Mouse (Mus musculus) urinary bladder, postnatal 10 days (tissue): ENCODE results near the gene Brsk1.
A peak's percentile ranks its signal among the peaks of the same experiment; 100 is the strongest.

Experiments used
- DNase-seq: peaks from one replicate; pipeline ENCODE4 v3.0.0; 2022; ENCODE audit warnings: low spot score

Gene Brsk1

DNA sequence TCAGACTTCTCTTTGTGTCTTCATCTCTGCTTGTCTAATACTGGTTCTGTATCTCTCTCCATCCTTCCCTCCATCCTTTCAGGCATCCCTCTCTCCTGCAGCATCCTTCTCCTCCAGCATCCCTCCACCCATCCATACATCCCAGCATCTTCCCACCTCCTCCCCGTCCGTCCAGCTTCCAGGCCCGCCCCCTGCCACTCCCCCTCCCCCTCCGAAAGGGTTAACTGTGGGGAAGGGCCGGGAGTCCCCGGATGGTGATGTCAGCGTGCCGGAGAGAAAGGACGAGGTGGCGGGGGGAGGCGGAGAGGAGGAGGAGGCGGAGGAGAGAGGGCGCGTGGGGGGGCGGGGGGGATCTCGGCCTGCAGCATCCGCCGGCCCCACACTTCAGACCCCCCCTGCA, at the start of gene Brsk1:
TSS of gene Brsk1 (plus strand) at position 218 of the 400 bp plus-strand sequence.
- DNase-seq: peak; percentile 34

DNA sequence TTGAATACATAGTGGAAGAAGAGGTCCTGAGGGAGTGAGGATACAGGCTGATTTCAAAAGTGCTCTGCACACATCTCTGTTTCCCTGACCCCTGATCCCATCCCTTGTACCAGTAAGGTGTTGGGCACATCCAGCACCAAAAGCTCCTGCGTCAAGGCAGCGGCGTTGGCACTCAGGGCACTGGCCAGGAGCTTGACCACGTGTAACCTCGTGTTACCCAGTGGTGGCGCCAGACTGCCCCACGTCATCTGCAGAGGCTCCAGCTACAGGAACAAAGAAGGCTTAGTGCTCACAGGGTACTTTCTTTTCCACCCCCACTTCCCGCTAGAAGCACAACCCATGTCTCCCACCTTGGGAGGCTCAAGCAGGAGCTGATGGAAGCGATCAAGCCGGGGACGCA, 49.2 kb upstream of the Brsk1 start:
- no peak for DNase-seq

DNA sequence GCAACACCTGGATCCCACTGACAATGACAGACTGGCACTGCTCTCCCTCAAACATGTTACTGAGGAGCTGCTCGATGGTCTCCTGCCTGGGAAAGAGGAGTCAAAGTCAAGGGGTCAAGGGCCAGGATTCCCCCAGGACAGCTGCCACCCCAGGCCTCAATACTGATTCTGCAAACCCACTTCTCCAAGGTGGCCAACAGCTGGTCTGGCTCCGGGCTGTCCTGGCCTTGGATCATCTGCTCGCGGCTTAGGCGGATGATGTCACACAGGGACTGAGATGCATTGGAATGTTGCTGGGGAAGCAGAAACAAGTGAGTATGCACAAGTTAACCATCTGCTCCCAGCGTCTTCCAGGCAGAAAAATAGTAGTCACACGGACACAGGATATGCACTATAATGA, 48.4 kb upstream of the Brsk1 start:
- DNase-seq: no peak

DNA sequence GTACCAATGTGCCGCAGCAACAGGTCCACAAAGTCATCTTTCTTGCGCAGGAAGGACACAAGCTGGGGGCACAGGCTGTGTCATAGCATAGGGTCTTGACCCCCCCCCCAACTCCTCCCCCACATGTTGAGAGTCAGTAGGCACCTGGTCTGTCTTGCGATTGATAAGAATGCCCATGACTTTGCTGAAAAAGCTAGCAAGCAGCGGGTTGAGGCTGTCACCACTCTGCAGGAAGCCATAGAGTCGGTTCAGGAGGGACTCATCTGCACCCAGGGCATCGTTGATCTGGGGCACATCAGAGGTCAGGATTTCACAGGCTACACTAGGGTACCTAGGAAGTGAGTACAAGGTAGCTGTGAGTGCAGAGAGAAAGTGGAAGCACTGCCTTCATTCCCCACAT, 47.2 kb upstream of the Brsk1 start:
- no peak for DNase-seq

DNA sequence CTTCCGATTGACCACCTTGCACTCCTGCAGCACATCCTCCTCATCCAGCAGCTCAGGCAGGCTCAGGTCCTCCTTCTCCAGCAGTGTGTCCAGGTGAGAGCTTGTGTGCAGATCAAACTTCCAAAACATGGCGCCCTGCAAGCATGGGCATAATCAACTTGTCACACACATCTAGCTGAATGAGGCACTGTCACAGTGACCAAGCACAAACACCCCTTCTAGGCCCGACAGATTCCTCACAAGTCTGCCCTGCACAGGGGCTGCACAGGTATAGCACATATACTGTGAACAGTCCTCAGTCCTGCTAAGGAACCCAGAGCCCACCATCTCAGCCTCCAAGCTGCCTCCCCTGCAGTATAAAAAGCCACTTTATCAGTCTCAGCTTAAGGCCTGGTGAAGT, 43.6 kb upstream of the Brsk1 start:
- DNase-seq: no peak

DNA sequence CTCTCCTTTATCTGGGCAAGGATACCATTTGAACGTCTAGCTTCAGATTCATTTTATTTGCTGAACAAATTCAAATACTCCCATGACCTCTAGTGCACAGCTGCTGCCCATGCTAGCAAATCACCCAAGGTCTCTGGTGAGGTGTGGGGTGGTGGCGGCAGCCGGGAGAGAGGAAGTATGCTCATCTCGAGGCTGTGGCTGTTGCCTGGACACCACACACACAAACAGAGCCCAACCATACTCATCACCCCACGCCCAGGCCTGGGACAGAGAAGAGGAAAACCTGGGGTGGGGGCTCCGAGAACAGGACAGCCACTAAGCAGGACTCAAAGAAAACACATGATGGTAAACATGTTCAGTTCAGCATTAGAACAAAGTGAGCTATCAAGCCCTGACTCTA, 43.1 kb upstream of the Brsk1 start:
- DNase-seq: no peak

DNA sequence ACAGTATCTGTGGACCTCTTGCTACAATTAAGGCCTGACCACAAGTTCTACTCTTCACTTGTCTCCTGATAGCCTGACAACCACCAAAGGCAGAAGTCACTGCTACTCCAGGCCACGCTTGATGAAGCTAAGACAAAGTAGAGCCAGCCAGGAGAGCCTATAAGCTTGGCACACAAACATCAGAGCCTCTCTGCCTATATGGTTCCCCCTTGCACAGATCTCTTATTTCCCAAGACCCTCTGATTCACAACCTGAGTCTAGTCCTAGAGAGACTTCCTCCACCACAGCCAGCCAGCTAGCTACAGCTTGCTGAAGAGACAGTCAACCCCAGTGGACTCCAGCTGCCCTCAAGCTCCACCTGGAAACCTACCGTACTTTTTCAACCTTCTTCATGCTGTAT, 42.4 kb upstream of the Brsk1 start:
- no peak for DNase-seq

DNA sequence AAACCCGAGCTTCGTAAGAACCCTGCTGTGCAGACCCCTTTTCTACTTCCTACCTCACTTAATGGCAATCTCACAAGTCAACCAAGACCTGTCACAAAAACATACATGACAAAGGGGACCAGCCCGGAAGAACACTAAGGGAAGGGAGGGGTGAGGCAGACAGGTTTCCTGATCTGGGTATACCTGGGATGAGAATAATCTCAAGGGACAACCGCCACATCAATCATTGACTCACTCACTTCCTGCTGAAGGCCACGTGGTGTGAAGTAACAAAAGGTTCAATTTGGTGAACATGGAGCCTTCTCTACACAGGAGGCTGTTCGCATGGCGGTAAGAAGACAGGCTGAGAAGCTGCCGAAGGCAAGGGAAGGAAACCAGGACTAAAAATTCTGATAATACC, 38.8 kb upstream of the Brsk1 start:
- DNase-seq: no peak

DNA sequence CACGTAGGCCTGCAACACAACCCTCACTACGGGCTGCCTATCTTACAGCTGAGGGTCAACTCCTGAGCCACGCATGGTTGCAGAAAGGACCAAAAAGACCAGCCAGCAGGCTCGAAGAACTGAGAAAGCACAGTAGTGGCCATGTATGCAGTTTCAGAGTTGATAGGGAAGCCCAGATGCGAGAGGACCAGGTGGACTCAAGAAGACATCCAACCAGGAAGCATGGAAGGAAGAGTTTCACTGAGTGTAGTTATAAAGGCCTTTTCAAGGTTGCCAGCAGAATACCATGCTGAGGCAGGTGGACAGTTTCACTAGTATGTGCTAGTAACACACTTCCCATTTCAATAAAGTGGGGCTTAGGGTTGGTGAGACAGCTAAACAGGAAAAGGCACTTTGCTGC, 37.7 kb upstream of the Brsk1 start:
- DNase-seq: no peak

DNA sequence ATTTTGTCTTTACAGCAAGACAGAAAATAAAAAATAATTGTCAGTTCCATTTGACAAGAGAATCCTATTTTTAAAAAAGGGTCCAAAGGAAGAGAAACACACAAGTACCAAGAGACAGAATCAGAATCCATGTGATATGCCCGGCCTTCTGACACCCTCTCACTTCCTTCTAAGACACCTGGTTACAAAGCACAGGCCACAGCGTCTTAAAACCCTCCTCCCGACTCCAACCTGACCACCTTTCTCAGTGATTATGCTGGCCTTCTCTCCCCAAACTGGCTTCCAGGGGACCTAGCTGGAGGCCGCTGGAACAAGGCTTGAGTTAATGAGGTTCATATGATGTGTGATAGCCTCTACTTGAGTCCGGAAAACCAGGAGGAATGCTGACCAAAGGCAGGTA, 37.1 kb upstream of the Brsk1 start:
- no peak for DNase-seq

DNA sequence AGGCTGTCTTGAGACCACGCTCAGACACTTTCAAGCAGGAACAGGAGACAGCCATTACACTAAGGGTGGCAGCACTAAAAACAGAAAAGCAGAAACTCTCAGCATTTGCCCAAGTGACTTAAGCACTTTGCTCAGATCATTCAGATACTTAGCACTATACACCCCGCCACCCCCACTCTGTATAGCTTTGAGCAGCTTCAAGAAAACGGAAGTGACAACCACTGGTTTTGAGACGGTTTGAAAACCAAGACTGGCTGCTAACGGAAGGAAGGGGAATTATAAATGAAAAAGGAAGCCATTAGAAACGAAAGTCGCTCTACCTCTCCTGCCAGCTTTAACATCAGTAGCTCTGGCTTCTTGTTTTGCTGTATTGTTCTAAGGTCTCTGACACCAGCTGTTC, 36.6 kb upstream of the Brsk1 start:
- no peak for DNase-seq

DNA sequence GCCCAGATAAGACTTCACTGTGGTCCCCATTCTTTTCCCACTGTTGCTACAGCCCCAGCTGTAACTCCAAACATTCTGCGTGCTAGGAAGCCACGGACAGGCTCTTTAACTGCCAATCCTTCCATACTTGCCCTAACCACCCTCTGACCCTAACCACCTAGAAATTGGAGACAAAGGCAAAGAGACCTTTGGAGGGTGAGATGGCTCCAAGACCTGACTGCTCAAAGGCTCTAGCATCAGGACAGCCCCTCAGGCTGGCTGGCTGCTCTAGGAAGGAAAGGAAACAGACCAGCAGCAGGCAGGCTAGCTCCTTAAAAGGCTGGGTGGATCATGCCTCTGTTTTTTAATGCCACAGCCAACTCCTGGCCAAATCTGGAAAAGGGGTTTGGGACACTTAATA, 36.2 kb upstream of the Brsk1 start:
- DNase-seq: no peak

DNA sequence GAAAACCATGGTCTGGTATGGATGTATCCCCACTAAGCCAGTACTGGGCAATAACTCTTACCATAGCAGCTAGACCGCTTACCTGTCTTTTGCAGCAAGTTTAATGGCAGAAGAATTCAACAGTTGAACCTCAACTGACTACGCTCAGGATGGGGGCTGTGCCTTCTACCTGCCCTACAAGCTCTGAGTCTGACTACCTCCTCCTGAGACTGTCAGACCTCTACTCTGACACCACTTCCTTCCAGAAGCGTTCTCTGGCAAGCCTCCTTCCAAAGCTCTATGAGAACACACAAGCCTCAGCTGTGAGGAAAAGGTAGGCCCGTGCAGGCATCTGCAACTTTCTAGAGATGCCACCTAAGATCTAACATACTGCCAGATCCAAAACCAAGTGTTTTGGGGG, 35.0 kb upstream of the Brsk1 start:
- no peak for DNase-seq

DNA sequence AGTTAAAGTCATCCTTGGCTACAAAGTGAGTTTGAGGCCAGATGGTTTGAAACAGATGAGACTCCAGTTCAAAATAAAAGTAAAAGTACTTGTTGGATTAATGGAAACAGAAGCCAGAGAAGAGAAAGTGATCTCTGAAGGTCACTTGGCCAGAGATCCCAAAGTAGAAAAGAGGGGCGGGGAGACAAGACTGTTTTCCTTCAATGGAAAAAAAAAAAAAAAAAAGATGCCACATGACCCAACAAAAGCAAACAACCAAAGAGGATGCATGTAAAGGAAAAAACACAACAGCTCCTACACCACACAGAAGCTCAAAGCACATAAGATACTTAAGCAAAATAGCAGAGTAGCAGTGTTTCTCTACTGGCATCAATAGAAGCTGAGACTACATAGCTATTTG, 34.5 kb upstream of the Brsk1 start:
- no peak for DNase-seq

DNA sequence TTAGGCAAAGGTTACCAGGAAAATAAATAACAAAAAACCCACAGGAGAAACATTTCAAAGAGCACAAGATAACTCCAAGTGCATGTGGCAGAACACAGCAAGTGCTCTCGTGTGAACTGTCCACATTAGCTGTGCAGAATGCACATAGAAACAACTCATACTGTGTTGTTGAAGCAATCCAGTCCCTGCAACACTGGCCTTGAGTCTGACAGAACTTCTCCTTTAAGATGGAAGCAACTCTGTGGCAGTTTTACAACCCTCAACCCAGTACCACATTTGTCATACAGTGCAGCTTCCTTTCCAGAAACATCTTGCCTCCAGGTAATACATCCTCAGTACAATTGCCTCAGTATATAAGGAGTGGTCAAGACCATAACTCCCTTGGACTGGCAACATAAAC, 33.6 kb upstream of the Brsk1 start:
- no peak for DNase-seq

DNA sequence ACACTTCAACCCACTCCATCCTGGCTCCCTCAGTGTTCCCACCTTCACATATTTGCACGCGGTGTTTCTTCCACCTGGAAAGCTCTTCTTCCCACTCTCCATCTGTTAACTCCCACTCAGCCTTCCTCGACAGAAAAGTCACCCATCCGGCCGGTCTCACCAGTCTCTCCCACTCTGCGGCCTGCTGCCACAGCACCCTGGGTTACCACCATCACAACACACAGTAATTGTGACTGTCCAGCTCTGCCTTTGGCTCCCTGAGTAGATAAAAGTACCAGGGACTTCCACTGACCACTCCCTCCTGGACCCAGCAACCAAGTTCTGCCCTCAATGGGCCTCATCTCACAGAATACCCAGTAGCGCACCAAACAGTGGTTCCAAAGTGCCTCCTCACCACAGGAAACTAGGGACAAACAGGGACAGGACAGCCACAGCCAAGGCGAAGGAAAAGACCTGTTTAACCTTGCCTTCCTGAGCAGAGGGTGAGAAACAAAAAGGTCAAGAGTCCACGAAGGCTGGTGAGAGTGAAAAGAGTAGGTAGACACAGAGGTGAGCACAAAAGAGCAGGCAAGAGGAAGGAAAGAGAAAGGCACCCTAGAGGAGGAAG, 32.8 kb upstream of the Brsk1 start:
- DNase-seq: no peak

DNA sequence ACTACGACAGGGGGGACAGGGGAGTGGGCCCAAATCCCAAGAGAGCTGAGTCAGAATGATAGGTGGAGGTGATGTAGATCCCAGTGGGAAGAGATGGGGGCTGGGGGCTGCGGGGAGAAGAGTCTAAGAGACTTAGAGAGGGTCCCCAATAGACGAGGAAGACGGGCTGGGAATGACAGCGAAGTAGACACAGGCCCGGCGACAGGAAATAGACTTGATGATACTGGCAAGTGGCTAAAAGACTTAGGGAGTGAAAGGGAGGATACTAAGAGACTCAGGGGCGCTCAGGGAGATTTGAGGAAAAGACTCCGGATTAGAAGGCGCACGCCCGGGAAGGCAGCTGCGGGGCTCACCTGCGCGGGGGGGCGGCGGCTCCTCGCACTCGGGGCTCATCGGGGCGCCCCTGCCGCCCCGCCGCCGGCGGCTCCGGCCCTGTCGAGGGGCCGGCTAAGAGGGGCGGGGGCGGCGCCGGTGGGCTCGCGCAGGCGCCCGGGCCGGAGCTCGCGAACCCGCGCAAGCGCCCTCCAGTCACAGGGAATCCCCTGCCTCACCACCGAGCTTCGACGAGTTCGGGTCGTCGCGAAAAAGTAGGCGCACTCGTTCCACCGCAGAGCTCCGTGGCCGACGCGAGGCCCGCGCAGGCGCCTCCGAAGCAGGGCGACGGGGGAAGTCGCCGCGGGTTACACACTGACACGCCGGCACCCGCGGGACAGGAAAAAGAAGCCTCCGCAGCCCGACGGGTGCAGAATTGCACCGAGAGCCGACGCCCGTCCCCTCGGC, 32.1 kb upstream of the Brsk1 start:
- no peak for DNase-seq

DNA sequence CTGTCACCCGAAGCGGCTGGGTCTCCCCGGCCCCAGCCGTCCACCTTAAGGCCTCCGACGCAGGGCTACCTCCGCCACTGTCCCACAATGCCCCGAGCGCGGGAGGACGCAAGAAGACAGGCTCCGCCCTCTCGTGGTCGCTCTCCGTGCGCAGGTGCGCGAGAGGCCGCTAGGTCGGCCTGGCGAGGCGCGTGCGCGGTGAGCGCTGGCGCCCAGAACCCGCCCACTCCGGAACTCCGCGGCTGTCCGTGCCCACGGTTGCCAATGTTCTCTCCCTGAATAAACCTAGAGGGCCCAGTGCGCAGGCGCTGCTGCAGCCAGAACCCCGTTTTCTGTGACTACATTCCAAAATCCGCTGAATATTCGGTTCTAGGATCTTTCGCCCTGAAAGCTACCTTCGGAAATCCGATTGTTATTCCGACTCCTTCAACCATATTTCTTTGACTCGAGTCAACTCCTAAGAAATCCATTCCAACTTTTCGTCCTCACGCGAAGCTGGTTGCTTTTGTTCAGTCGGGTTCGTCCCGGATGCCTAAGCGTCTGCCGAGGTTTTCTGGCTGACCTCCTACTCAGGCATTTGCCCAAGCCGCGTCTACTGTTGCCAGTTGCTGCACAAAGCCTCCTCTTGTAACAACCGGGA, 31.4 kb upstream of the Brsk1 start, which contains the start of gene Ppp6r1:
TSS of gene Ppp6r1 (minus strand) at position 108 of the 640 bp plus-strand sequence.
- DNase-seq: peak; percentile 85

DNA sequence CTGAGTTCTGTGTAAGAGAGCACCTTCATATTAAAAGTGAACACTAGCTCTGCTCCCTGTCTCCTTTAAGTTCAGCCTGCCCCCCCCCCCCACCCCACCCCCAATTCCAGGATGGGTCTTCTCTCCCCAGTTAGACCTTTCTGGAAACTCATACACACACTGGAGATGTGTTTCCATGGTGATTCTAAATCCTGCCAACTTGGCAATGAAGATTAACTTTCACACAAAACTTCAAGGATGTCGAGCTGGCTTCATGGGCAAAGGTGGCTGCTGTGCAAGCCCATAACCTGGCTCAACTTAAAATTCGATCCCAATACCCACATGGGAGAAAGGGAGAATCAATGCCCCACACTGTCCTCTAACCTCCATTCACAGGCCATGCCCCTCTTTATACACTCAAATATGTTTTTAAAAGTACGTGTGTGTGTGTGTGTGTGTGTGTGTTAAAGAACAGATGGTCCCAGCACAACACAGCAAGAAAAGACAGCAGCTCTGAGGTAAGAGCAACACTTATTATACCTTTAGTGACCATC, 30.4 kb upstream of the Brsk1 start:
- DNase-seq: no peak

DNA sequence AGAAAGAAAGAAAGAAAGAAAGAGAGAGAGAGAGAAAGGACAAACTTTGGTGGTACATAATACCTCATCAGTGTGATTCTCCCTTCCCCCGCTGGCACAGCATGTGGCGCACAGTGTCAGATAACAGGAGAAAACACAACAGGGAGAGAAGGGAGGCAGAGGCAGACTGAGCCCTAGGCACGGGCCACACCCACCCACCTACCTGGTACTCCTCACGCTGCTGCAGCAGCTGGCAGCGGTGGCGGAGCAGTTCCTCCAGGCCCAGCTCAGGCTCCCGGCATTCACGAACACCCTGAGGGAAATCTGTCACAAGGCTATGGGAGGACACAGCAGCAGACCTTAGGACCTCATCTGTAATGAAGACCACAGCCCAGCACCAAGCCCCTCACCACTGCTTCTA, 27.2 kb upstream of the Brsk1 start:
- DNase-seq: no peak

DNA sequence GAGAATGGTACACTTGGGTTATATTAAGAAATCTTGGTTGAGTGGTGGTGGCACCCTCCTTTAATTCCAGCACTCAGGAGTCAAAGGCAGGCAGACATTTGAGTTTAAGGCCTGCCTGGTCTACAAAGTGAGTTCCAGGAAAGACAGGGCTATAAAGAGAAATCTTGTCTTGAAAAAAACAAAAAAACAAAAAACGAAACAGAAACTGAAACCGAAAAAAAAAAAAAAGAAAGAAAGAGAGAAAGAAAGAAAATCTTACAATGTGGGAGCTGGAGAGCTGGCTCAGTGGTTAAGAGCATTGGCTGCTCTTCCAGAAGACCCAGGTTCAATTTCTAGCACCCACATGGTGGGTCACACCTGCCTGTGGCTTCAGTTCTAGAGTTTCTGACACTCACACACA, 26.7 kb upstream of the Brsk1 start:
- DNase-seq: no peak

DNA sequence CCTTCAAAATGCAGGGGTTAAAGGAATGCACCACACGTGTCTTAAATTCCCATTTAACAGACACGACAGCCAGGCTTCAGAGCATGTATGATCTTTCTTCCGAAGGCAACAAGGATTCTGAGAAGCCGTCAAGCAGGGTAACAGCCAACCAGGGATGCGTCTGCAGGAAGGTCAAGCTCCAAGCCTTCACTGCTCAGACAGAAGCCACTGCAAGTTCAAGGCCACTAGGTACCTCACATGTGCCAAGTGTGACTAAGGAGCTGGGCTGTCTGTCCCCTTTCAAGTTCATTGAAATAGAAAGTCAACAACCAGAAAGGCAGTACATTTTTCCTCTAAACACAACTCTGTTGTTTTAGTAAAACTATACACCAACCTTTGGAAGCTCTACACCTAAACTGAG, 23.5 kb upstream of the Brsk1 start:
- DNase-seq: no peak

DNA sequence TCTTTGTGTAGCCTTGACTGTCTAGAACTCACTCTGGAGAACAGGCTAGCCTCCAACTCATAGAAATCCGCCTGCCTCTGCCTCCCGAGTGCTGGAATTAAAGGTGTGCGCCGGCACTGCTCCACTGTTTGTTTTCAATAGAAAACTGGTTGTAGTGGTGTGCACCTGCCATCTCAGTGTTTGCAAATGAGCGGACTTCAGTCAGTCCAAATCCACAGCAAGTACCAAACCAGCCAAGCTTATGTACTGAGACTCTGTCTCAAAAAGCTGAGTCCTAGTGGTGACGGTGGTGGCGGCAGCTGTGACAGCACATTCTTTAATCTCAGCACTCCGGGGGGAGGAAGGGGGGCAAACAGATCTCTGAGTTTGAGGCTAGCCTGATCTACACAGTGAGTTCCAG, 21.9 kb upstream of the Brsk1 start:
- DNase-seq: no peak
